Mouse (Mus musculus) embryo, embryonic 11.5 days (tissue): ENCODE data around the gene Lig1.
"Not testable (repeated sequence)": the region's sequence is repeated elsewhere in the genome, so short reads cannot be mapped to it uniquely, and the experiment has no call there.

Experiments
- DNase-seq: peaks from one replicate; pipeline ENCODE4 v3.0.0-alpha.2; 2012; ENCODE audit warnings: low read depth, low spot score

Gene Lig1

GRCm38 (mm10) chr7:13277081-13277480 is at the start of gene Lig1:
Gene Lig1 (plus strand): TSS chr7:13277283.
- no peak for DNase-seq

- DNase-seq = no peak
These were observed 16.1 kb upstream of the Lig1 start for GRCm38 (mm10) chr7:13260746-13261700.

GRCm38 (mm10) chr7:13263851-13264250 is 13.2 kb upstream of the Lig1 start:
- DNase-seq = no peak

- DNase-seq = no peak
These were observed 12.7 kb upstream of the Lig1 start for GRCm38 (mm10) chr7:13264396-13264795.

DNA sequence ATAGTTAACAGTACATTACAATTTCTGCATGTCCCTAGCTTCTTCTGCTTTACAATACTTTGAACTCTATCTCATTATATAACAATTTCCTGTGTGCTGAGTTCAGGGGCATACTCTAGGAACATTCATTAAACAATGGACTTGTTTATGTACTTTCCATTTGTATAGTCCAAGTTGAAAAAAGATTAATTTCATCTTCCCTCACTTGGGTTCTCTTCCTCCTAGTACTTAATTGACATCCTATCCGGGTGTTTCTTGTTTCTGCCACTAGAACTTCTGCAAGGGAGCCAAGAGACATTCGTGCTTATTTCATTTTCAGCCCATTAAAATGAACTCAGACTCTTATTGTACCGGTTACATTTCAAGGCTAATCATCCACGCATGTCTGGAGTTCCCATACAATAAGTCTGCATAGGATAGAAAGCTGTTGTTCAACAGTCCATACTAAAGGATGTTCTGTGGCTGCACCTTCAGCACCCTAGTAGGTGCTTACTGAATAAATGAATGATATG is 8.3 kb upstream of the Lig1 start:
- no peak for DNase-seq

GRCm38 (mm10) chr7:13269394-13269793 is 7.7 kb upstream of the Lig1 start:
- DNase-seq = no peak

GRCm38 (mm10) chr7:13271704-13272103 is 5.4 kb upstream of the Lig1 start:
- DNase-seq = no peak

DNA sequence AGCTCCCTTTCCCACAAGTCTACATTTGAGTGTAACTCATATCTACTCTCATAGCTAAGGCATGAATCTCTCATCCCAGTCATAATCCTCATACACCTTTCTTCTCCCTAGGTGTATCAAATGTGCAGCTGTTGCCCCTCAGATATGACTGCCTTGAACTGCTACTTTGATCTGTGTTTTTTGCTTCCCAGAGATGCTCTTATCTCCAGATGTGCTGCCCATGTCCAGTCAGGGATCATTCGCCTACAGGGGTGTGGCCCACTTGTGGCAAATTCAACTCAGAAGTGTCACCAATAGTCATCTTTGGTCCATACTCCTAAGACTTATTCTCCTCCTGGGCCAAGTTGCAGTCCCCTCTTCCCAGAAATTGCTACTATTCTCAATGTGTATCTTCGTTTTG is 750 bp downstream of the Lig1 start:
- DNase-seq = no peak

- peak; percentile 88 for DNase-seq
These were observed 1.3 kb downstream of the Lig1 start, which contains the start of gene Zswim9 for GRCm38 (mm10) chr7:13278308-13278891. Gene Zswim9 (minus strand): TSS chr7:13278721.

- not testable (repeated sequence) for DNase-seq
These were observed 1.9 kb downstream of the Lig1 start for GRCm38 (mm10) chr7:13278957-13279356.

DNA sequence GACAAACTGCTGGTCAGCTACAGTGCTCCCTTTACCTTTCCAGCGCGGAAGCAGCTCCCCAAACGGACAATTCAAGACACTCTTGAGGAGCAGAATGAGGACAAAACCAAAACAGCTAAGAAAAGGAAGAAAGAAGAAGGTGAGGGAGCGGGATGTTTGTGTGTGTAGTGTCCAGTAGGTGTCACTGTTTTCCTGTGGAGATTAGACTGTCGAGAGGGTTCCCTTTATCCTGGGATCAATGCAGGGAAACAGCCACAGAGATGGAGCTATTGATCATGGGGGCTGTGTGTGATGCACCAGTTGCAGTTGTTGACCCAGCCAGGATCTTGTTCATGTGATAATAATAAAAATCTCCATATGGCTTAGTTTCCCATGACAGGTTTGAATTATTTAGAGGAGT is 11.5 kb downstream of the Lig1 start:
- DNase-seq = peak; percentile 13

DNA sequence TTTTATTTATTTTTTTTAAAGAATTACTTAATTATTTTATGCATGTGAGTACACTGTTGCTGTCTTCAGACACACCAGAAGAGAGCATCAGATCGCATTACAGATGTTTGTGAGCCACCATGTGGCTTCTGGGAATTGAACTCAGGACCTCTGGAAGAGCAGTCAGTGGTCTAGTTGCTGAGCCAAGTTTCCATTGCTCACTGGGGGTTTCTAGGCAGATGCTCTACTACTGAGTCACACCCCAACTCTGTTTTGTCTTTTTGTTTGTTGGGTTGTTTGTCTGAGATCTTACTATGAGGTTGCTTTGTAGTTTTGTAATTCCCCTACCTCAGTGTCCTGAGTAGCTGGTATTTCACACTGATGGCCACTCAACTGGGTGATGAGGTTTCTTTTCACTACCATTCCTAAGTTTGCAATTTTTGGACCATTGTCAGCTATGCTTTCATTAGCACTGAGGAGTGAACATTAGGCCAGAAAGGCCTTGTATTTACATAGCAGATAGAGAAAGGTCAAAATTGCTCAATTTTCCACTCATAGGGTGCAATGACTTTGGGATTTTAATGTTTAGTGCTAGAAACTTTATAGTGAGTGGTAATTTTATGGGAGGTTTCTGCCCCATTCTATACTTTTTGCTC is 13.1 kb downstream of the Lig1 start:
- no peak for DNase-seq

DNA sequence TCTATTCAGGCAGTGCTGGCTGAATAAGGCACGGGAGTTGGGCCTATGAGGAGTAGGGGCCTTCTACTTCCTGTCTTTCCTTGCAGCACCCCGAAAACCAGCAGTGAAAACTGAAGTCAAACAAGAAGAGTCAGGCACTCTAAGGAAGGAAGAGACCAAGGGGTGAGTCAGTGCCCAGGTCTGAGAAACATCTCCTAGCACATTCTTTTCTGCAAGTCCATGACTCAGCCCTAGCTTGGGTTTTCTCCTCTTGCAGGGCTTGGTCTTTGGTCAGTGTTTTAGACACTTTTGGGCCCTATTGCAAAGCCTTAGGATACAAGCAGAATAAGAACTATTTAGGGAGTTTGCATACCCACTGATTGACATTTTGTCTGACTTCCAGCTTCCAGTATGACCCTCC is 14.3 kb downstream of the Lig1 start:
- no peak for DNase-seq

DNA sequence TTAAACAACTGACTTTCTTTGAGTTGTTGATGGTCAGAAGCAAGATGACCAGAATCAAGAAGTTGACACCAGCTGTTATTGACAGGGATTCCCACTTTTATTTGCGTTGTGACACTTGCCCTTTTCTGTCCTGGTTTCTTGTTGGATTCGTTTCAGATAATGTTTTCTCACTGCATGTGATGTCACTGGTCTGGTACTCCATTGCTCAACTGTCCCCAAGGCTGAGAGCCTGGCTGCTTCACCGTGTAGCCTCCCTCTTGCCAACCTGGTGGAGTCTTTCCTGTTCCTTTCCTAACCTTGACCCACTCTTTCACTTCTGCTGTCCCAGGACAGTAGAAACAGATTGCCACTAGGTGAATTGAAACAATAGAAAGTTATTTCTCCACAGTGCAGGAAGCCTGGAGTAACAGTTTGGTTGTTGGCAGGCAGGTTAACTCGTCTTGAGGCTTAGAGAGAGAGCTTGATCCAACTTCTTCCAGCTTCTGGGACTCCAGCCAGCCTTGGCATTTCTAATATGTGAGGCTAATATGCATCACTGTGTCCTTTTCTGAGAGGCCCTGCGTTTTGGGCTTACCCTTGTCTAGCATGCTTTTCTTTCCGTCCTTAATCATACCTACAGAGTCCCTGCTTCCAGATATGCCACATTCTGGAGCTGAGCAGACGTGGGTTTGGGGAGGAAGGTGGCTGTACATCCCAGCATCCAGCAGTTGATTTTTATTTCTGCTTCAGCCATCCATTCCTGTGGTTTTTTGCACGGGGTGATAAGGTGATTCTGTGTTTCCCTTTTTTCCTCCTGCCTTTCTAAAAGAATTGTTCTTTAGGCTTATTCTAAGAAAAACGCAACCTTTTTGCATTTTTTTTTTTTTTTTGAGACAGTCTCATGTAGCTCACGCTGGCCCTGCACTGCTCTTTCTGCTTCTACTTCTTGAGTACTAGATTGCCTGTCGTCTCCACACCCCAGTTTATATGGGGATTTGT is 17.1 kb downstream of the Lig1 start:
- no peak for DNase-seq

GRCm38 (mm10) chr7:13295256-13295655 is 18.2 kb downstream of the Lig1 start:
- no peak for DNase-seq

DNA sequence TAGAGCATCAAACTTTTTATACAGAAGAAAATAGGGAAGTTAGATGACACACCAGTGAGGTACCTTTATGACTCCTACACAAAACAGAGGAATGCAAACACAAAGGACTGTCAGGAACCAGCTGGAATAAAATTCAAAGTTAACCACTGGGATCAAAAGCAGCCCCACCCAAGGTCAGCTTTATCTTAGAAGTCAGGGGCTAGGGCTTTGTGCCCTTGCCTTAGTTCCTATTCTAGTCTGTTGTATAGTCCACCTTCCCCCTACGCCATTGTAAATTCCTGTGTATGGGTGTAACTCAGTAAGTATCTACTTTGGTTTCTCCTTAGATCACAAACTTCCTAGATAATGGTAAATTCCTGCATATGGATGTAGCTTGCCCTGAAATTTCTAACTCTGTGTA is 20.6 kb downstream of the Lig1 start:
- DNase-seq = no peak

- DNase-seq = no peak
These were observed 21.7 kb downstream of the Lig1 start for GRCm38 (mm10) chr7:13298821-13299220.

- no peak for DNase-seq
These were observed 24.6 kb downstream of the Lig1 start for GRCm38 (mm10) chr7:13301643-13302042.

GRCm38 (mm10) chr7:13302780-13303179 is 25.7 kb downstream of the Lig1 start:
- no peak for DNase-seq

DNA sequence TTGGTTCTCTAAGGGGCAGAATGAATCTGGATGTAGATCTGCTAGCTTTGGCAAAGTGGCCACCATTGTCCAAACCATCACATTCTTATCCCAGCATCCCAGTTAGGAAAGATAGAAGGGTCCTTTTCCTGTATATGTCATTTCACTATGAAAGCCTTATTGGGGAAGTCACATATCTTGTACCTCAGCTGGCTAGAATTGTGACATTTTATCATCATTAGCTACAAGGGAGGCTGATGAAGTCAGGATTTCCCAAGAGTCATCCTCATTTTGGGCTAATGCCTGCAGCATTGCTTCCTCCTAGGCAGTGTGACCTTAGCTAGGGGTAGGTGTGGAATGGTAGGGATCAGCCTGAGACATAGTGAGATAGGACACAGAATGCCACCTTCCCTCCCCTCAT is 26.3 kb downstream of the Lig1 start:
- DNase-seq = no peak

GRCm38 (mm10) chr7:13309407-13309806 is 32.3 kb downstream of the Lig1 start:
- DNase-seq = no peak
